Mouse (Mus musculus) heart, postnatal 36 days (tissue): ENCODE data around the gene Gm15293. TPM values are rescaled to one million over a fixed set of nuclear protein-coding genes. Genes with fewer than 3 reads are reported as not detected.
"Not testable (repeated sequence)": the region's sequence is repeated elsewhere in the genome, so short reads cannot be mapped to it uniquely, and the experiment has no call there.

Experiments used
- DNase-seq, 2 experiments: peaks; one replicate each; pipeline ENCODE4 v3.0.0; 2021 to 2022
- intact Hi-C: fragments of 180-260 bp; cut with DNase I; formaldehyde crosslinking; loops from one replicate; pipeline ENCODE4 v1.15.1; 2025
- total RNA-seq, 2 experiments: library from RNA; stranded (reverse); gene quantifications; 2 replicates each; pipeline ENCODE4 v1.2.3; 2021

Gene Gm15293
- not detected for total RNA-seq

- DNase-seq, intact Hi-C loops: not testable (repeated sequence)
Measured at GRCm38 (mm10) chr8:21201261-21201660, at the start of gene Gm15293. Gene Gm15293, plus strand, starts transcription at chr8:21201561.

- intact Hi-C loops: not testable (repeated sequence)
Measured at GRCm38 (mm10) chr8:21161977-21162376, 39.4 kb upstream of the Gm15293 start, which contains the start of gene Defa22. Gene Defa22, plus strand, starts transcription at chr8:21162277.

GRCm38 (mm10) chr8:21191314-21191713 is 10.0 kb upstream of the Gm15293 start, which contains the start of gene Defa31:
Gene Defa31, plus strand, starts transcription at chr8:21191614.
- DNase-seq, intact Hi-C loops: not testable (repeated sequence)

More at GRCm38 (mm10) chr8:21161977-21162376, 39.4 kb upstream of the Gm15293 start, which contains the start of gene Defa22:
- DNase-seq: not testable (repeated sequence)

Other genes starting within 250 kb of the Gm15293 start
- not detected for gene Defa21, start 176.0 kb upstream of the Gm15293 start, total RNA-seq
- gene Defa23, start 146.5 kb upstream of the Gm15293 start, total RNA-seq: not detected
- gene Defa35, start 136.5 kb upstream of the Gm15293 start, total RNA-seq: not detected
- not detected for gene Defa25, start 117.1 kb upstream of the Gm15293 start, total RNA-seq
- not detected for gene Gm14851, start 105.5 kb upstream of the Gm15293 start, total RNA-seq
- not detected for gene Defa30, start 66.9 kb upstream of the Gm15293 start, total RNA-seq
- gene Defa22, start 39.3 kb upstream of the Gm15293 start, total RNA-seq: not detected
- gene Defa31, start 9.9 kb upstream of the Gm15293 start, total RNA-seq: not detected
- gene Gm15292, start 48.2 kb downstream of the Gm15293 start, total RNA-seq: not detected
- gene Defa27, start 114.0 kb downstream of the Gm15293 start, total RNA-seq: not detected
- not detected for gene Defa29, start 125.5 kb downstream of the Gm15293 start, total RNA-seq
- gene Defa2, start 177.0 kb downstream of the Gm15293 start, total RNA-seq: not detected
- gene Defa33, start 190.2 kb downstream of the Gm15293 start, total RNA-seq: not detected
- gene Defa36, start 225.8 kb downstream of the Gm15293 start, total RNA-seq: not detected